Mouse (Mus musculus) T-cell, adult 2 months (primary cell): ENCODE data around the gene Rnf150.
A peak's percentile ranks its signal among the peaks of the same experiment; 100 is the strongest.

Source experiments
- DNase-seq: peaks from one replicate; pipeline ENCODE4 v3.0.0; 2022; ENCODE audit warnings: low spot score

Gene Rnf150

DNA sequence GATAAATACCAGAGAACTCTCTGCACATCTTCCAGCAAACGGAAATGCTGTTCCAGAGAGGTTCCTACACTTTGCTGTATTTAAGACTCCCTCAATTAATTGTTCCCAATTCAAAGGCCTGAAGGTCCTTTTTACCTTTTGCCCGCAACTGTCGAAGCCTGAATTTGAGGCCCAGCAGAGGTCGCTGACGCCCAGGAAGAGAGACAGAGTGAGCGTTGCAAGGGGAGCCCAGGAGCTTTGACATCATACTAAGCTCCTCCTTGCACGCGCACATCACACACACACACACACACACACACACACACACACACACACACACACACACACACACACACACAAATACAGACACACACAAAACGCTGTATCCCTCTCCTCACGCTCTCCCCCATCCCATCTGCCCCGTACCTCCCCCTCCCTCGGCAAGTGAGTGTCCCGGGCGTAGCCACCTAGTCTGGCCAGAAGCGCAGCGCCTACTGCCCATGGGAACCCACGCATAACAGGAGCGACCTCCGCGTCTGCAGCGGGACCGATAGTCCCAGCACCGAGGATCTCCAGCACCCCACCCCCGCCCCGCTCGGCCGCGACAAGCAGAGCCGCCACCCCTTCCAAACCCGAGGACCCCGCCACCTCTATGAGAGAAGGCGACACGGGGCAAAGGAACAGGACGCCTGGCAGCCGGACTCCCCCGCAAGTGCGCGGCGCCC is at the start of gene Rnf150:
Rnf150 (plus strand) TSS at position 316 of the 704 bp plus-strand sequence.
- peak; percentile 37 for DNase-seq

DNA sequence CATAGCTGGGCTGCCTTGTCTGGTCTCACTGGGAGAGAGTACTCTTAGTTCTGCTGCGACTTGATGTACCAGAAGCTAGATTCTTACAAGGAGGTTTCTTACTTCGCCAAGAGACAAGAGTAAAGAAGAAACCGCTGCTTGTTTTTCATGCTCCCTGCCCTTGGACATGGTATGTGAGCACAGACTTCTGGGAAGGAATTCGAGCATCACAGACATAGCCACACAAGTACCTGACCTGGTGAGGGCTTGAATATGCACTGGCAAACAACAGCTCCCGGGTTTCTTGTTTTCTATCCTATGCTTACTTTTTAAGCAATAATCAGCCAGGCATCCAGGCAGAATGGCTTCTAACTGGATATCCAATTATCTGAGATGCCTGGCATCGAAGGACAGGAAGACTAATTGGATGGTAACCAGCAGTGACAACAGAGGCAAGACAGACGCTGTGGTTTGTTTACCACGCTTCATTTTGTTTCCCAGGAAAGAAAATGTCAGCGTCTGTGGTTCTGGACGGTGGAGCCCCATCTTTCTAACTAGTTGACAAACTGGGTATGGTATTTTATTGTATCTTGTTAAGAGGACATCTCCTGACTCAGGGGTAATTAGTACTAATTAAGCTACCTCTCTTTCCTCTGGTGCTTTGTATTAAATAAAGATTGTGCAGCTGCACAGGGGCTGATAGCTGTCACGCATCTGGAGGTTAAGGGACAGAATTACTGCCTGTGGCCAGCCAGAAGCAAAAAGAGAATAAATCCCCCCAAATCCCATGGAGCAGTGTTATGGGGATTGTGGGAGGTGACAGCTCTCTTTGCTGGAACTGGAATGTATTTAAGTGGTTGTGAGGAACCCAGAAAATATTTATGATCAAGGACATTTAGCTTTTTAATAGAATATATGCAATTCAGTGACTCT is 36.8 kb upstream of the Rnf150 start:
- DNase-seq = no peak

GRCm38 (mm10) chr8:82840415-82840814 is 22.7 kb upstream of the Rnf150 start:
- no peak for DNase-seq

DNA sequence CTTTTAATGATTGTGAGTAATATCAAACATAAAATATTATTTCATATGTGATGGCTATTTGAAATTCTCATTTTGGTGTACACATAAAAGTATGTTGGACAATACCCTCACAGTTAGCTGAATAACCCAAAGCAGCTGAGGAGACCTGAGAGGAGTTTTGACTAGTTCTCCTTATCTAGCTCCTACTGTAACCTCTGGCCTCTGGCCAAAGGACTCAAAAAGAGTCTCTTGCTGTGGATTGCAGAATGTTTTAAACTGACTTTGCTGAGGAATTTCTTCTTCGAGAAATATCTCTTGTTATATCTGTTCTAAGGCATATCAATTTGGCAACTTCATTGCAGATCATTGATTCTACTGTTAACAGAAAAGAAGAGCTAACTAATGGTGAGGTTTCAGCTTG is 22.2 kb upstream of the Rnf150 start:
- DNase-seq = no peak

DNA sequence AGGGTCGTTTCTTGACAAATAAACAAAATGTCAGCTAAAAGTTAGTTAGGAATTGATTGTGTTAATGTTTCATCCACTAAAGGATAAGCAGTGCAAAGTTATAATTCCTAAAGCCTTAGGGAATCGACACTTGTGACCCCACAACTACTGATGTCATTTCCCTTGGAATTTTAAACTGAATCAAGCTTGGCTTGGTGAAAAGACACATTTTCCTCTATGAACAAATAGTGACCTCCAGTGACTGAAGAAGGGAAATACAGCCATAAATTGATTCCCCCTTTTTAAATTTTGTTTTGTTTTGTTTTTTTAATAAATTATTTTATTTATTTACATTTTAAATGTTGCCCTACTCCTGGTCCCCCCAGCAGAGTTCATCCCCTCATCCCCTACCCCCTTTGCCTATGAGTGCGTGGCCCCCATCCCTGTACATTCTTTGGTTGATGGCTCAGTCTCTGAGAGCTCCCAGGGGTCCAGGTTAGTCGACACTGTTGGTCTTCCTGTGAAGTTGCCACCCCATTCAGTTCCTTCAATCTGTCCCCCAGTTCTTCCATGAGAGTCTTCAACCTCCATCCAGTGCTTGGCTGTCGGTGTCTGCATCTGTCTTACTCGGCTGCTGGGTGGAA is 21.5 kb upstream of the Rnf150 start:
- no peak for DNase-seq

GRCm38 (mm10) chr8:82843697-82844096 is 19.5 kb upstream of the Rnf150 start:
- DNase-seq = no peak

GRCm38 (mm10) chr8:82844413-82844812 is 18.7 kb upstream of the Rnf150 start:
- DNase-seq = no peak

DNA sequence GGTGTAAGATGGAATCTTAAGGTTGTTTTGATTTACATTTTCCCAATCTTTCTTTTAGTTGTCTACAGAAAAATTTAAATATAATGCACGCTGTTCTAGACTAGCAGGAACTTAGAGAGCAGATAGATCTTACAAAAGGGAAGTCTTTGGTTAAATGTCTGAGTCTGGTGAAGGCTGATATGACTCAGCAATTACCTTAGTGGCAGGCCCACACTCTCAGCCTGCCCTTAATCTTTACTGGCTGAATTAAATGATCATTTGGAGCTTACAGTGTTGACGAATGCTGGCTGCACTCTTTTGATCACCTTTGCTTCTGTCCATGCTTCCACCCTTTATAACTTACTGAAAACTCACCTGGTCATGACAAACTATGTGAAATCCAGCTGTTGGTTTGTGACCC is 17.1 kb upstream of the Rnf150 start:
- no peak for DNase-seq

DNA sequence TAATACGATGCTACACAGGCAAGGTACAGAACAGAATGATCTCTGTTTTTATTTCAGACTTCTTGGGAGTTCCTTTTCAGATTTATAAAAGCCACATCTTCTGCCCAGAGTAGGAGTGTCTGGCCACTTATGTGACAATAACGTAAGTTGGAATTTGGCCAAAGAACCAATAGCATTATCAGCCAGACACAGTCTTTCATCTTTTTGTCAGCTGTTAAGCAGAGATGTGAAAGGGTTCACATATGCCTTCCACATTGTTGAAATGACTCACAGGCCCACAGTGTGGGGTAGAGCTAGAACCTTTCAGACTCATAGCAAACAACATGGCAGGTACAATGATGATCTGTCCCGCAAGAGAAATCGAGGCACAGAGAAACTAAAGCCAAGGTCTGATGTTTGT is 16.4 kb upstream of the Rnf150 start:
- DNase-seq = no peak

- no peak for DNase-seq
Measured at GRCm38 (mm10) chr8:82858541-82859342, 4.4 kb upstream of the Rnf150 start.

DNA sequence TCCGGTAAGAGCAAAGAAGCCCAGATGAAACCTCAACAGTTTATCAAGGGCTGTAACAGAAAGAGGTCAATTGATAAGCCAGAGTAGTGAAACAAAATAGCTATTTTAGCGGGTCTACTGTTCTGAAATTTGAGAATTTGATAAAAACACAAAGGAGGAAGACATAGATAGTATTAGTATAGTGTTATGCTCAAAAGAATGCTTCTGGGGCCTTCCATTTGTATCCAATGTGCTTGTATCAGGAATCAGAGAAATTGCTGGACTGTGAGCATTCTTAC is 3.9 kb upstream of the Rnf150 start:
- DNase-seq = no peak

DNA sequence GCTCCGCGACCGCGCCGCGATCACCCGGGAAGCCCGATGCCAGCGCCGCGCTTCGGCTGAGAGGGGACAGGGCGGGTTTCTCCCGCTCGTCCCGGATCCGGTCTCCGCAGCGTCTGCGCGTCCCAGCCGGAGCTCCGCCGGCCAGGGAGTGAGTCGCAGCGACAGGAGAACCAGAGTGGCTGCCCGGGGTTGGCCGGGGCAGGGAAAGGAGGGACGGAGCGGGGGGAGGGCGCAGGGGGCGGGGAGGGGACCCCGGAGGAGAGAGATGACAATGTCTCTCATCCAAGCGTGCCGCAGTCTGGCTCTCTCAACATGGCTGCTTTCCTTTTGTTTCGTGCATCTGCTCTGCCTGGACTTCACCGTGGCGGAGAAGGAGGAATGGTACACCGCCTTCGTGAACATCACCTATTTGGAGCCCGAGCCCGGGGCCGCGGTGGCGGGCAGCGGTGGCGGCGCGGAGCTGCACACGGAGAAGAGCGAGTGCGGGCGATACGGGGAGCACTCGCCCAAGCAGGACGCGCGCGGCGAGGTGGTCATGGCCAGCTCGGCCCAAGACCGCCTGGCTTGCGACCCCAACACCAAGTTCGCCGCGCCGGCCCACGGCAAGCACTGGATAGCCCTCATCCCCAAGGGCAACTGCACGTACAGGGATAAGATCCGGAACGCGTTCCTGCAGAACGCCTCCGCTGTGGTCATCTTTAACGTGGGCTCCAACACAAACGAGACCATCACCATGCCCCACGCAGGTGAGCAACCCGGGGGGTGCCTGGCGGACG is 777 bp downstream of the Rnf150 start:
- DNase-seq = no peak

- DNase-seq = no peak
Measured at GRCm38 (mm10) chr8:82864521-82864818, 1.3 kb downstream of the Rnf150 start.

DNA sequence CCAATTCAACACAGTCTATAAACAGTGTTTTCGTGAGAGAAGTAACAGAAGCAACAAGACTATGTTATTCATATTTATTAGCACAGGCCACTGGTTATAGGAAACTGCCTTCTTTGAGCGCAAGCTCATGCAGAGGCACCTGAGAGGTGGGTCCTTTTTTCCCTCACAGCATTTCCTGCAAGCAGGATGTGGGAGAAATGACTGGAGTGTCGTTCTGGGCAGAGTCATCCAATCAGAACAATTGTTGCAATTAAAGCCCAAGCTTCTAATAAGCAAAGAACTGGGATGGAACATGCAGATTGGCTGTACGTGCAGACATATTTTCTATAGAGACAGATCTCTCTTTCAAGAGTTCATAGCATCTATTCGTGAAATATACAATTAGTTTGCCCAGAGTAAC is 2.1 kb downstream of the Rnf150 start:
- no peak for DNase-seq

- no peak for DNase-seq
Measured at GRCm38 (mm10) chr8:82866251-82866650, 3.1 kb downstream of the Rnf150 start.

GRCm38 (mm10) chr8:82870840-82871490 is 7.8 kb downstream of the Rnf150 start:
- DNase-seq = no peak

DNA sequence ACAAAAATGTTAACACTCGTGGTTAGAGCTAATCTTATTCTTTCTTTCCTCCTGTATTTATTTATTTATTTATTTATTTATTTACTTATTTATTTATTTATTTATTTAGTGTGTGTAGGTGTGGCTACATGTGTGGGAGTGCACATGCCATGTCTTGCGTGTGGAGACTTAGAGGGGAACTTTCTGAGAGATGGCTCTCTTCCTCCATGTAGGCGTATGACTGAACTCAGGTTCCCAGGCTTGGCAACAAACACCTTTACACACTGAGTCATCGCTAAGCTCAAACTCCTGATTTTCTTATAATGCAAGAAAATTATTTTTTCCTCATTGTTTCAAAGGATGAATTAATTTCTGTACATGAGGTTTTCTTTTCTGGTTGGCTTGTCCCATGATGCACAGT is 8.8 kb downstream of the Rnf150 start:
- no peak for DNase-seq

DNA sequence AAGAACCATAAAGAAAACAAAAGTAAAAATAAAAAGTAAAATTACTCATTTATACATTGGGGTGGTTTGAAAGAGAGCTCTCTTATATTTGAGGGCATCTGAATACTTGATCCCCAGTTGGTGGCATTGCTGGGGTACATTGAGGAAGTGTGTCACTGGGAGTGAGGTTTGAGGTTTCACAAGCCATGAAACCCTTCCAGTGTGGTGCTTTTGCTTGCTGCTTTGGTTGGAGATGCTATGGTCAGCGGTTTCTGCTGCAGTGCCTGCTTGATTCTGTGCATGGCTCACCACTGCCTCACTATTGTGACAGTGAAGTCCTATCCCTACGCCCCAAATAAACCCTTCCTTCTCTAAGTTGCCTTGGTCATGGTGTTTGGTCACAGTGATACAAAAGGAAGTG is 10.9 kb downstream of the Rnf150 start:
- no peak for DNase-seq

DNA sequence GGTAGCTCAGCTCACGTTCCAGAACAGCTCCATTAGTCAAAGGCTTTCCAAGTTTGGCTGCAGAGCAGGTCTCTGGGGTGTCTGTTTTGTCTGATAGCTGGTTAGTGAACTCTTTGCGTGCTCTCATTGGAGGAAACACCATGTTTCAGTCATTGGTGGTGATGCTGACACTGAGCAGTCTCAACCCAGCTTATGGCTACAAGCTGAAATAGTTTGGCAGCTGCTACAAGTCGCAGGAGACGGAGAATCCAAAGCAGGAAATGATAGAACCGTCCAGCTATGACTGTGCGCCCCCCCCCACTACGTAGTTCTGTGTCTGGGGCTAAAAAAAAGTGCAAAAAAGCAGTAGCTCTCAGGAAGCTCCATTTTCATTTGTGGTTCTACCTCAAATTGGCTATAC is 12.0 kb downstream of the Rnf150 start:
- DNase-seq = no peak

GRCm38 (mm10) chr8:82884480-82884879 is 21.3 kb downstream of the Rnf150 start:
- DNase-seq = no peak

DNA sequence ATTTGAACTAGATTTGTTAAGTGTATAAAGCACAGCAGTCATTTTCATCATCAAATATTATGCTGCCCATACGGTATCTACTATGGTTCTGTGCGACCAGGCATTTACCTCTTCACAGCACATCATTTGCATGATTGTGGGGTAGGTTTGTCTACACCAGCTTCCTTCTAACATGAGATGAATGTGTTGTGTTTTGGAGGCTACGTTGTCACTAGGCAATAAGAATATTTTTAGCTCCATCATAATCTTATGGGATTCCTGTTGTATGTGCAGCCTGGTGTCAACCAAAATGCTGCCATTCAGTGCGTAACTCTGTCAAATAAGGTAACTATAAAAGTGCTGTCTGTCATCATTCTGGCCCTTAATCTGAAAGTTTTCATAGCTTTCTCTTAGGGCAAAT is 24.1 kb downstream of the Rnf150 start:
- no peak for DNase-seq
